Mouse (Mus musculus): ENCODE measurements at regions not wholly inside any gene's neighbourhood (a gene's known extent, or its start where the extent isn't known, plus 50 kb on each side); places are given as distances from the start of the nearest gene placed in this dataset.

GRCm38 (mm10) chr6:100376656-100377055, 89.4 kb upstream of the Rybp start:
- TF ChIP-seq POLR2A (IDR thresholded peaks at IDR 0.05; ENCODE audit: borderline replicate concordance, extremely low read depth, low read depth, low read length): no peak
- no peak for TF ChIP-seq CTCF (IDR thresholded peaks at IDR 0.05; ENCODE audit: insufficient read depth, low read length)
